Mouse (Mus musculus) embryonic fibroblast, embryonic 13.5 days (primary cell): Measurements from ENCODE around the gene Cradd.

Source experiments
- CTCF ChIP-seq: IDR thresholded peaks from 2 replicates; pipeline ENCODE4 v1.5.1; 2011; ENCODE audit warnings: mild to moderate bottlenecking, control low read depth, low read length, moderate library complexity, borderline replicate concordance; ENCODE audit not compliant: insufficient read depth
- POLR2A ChIP-seq: IDR thresholded peaks from 2 replicates; pipeline ENCODE4 v1.6.1; 2011; ENCODE audit warnings: low read depth, mild to moderate bottlenecking, control low read depth, low read length, moderate library complexity

- TF ChIP-seq CTCF (no peak), POLR2A (no peak)
Measured at GRCm38 (mm10) chr10:95340676-95341075, 16.7 kb upstream of the Cradd start.
